Mouse (Mus musculus): Measurements from ENCODE around the gene Slc25a38.

The Slc25a38 gene

GRCm38 (mm10) chr9:120149222-120149828 is 39.2 kb downstream of the Slc25a38 start, which contains the start of gene Mobp:
Gene Mobp (plus strand): TSS chr9:120149707.
- DNase-seq = no peak

GRCm38 (mm10) chr9:120151152-120151551 is 41.0 kb downstream of the Slc25a38 start:
- DNase-seq = no peak

- no peak for DNase-seq
Measured at GRCm38 (mm10) chr9:120151906-120152399, 41.8 kb downstream of the Slc25a38 start.

- no peak for DNase-seq
Measured at GRCm38 (mm10) chr9:120158047-120158446, 47.9 kb downstream of the Slc25a38 start.

GRCm38 (mm10) chr9:120163862-120164261 is 53.7 kb downstream of the Slc25a38 start:
- DNase-seq = no peak

- no peak for DNase-seq
Measured at GRCm38 (mm10) chr9:120167826-120168225, 57.7 kb downstream of the Slc25a38 start.

GRCm38 (mm10) chr9:120171295-120171694 is 61.1 kb downstream of the Slc25a38 start:
- DNase-seq = peak; percentile 16 to 54
